Mouse (Mus musculus) forebrain, embryonic 11.5 days (tissue): ENCODE data around the gene Hist1h2ah. TPM values are rescaled to one million over a fixed set of nuclear protein-coding genes. Genes with fewer than 3 reads are reported as not detected.

Experiments
- ATAC-seq: fragments of 200-750 bp; cut with Nextera tagmentation; replicated peaks from 2 replicates; pipeline ENCODE4 v1.8.0; 2017; ENCODE audit warnings: moderate TSS enrichment; ENCODE audit not compliant: low FRiP score
- DNase-seq: peaks from one replicate; pipeline ENCODE4 v3.0.0-alpha.2; 2017; ENCODE audit warnings: low spot score
- H3K27ac ChIP-seq: fragments of 300-500 bp; sonication (generic); 2 replicates; pipeline ENCODE4 v1.5.1; 2014; ENCODE audit warnings: low read depth, low read length
- H3K27me3 ChIP-seq: fragments of 300-500 bp; sonication (generic); 2 replicates; pipeline ENCODE4 v1.6.1; 2014; ENCODE audit warnings: mild to moderate bottlenecking, low read length, mixed read lengths; ENCODE audit not compliant: control insufficient read depth, insufficient read depth
- H3K36me3 ChIP-seq: fragments of 300-500 bp; sonication (generic); 2 replicates; pipeline ENCODE4 v1.6.1; 2014; ENCODE audit warnings: mild to moderate bottlenecking, low read length, moderate library complexity, mixed read lengths; ENCODE audit not compliant: control insufficient read depth, insufficient read depth
- H3K4me1 ChIP-seq: fragments of 300-500 bp; sonication (generic); replicated peaks from 2 replicates; pipeline ENCODE4 v1.6.1; 2014; ENCODE audit warnings: low read length, mixed read lengths; ENCODE audit not compliant: control insufficient read depth, insufficient read depth
- H3K4me2 ChIP-seq: fragments of 300-500 bp; sonication (generic); 2 replicates; pipeline ENCODE4 v1.6.1; 2014; ENCODE audit warnings: low read depth, mild to moderate bottlenecking, low read length, moderate library complexity, mixed read lengths; ENCODE audit not compliant: severe bottlenecking
- H3K4me3 ChIP-seq: fragments of 300-500 bp; sonication (generic); 2 replicates; pipeline ENCODE4 v1.5.1; 2014; ENCODE audit warnings: low read depth, low read length
- H3K9ac ChIP-seq: fragments of 300-500 bp; sonication (generic); 2 replicates; pipeline ENCODE4 v1.6.1; 2014; ENCODE audit warnings: low read length
- H3K9me3 ChIP-seq: fragments of 300-500 bp; sonication (generic); 2 replicates; pipeline ENCODE4 v1.6.1; 2016; ENCODE audit warnings: low read length, mixed read lengths; ENCODE audit not compliant: control insufficient read depth
- WGBS: fragments of 180-500 bp; shearing (Covaris S2); extraction: QIAGEN DNeasy Blood & Tissue Kit; methylation state at CpG from one replicate; pipeline ENCODE4 v1.1.7; 2014; 5-methylcytosine and 5-hydroxymethylcytosine counted together
- polyA plus RNA-seq: library from polyadenylated mRNA; unstranded; fragments of >200 nt; fragmentation: Nextera tagmentation; extraction: Ambion mirVana; gene quantifications from 2 replicates; pipeline ENCODE4 v1.2.1, GENCODE M21; 2014

Gene Hist1h2ah
- polyA plus RNA-seq, 1 experiment from 2014 or later = 5.6 TPM

GRCm38 (mm10) chr13:22040464-22041141, 5.2 kb upstream of the Hist1h2ah start:
- Histone ChIP-seq H3K36me3 (no peaks in the 10 kb centered on the region), H3K27me3 (no peaks in the 10 kb centered on the region), H3K4me3 (peak overlapping the region; percentile 42), H3K4me1 (no peaks in the 10 kb centered on the region; the same call in 1 of the 2 replicates), H3K4me2 (peak overlapping the region; percentile 74), H3K9ac (peak overlapping the region; percentile 76), H3K27ac (peak overlapping the region; percentile 99), H3K9me3 (no peaks in the 10 kb centered on the region)
- peak; percentile 25 for ATAC-seq
- peak; percentile 74 for DNase-seq
- under 1% methylated on average over 20 of the region's 24 CpGs for WGBS

GRCm38 (mm10) chr13:22039951-22040463, 4.6 kb upstream of the Hist1h2ah start:
- WGBS = 4% methylated on average over 2 of the region's 2 CpGs
- Histone ChIP-seq H3K4me3 (peak overlapping the region; percentile 42), H3K9me3 (no peaks in the 10 kb centered on the region), H3K4me1 (no peaks in the 10 kb centered on the region; the same call in 1 of the 2 replicates), H3K4me2 (peak overlapping the region; percentile 74), H3K36me3 (no peaks in the 10 kb centered on the region), H3K27ac (peak overlapping the region; percentile 99), H3K27me3 (no peaks in the 10 kb centered on the region), H3K9ac (peak overlapping the region; percentile 76)
- DNase-seq = no peak
- no peak for ATAC-seq

GRCm38 (mm10) chr13:22039364-22039763, 4.0 kb upstream of the Hist1h2ah start:
- H3K4me1 ChIP-seq = no peaks in the 10 kb centered on the region; the same call in 1 of the 2 replicates
- H3K36me3 ChIP-seq = no peaks in the 10 kb centered on the region
- no peak for DNase-seq
- no peaks in the 10 kb centered on the region for H3K9me3 ChIP-seq
- H3K4me3 ChIP-seq = no peak overlapping the region
- no peak for ATAC-seq
- H3K9ac ChIP-seq = no peak overlapping the region; the same call in 1 of the 2 replicates
- H3K4me2 ChIP-seq = peak overlapping the region; percentile 74; the same call in 1 of the 2 replicates
- no peaks in the 10 kb centered on the region for H3K27me3 ChIP-seq
- H3K27ac ChIP-seq = peak overlapping the region; percentile 99
- WGBS = 62% methylated on average over 5 of the region's 5 CpGs

GRCm38 (mm10) chr13:22037415-22037814, 2.0 kb upstream of the Hist1h2ah start:
- DNase-seq (no peak), ATAC-seq (no peak)
- H3K4me3 ChIP-seq = no peak overlapping the region
- no peaks in the 10 kb centered on the region for H3K9me3 ChIP-seq
- 74% methylated on average over 2 of the region's 2 CpGs for WGBS
- no peaks in the 10 kb centered on the region for H3K36me3 ChIP-seq
- H3K27me3 ChIP-seq = no peaks in the 10 kb centered on the region
- H3K27ac ChIP-seq = peak overlapping the region; percentile 43; the same call in 1 of the 2 replicates
- H3K9ac ChIP-seq = no peak overlapping the region
- H3K4me2 ChIP-seq = no peak overlapping the region
- peaks cover 2% of the 10 kb centered on the region; the same call in 1 of the 2 replicates for H3K4me1 ChIP-seq

GRCm38 (mm10) chr13:22036986-22037385, 1.6 kb upstream of the Hist1h2ah start:
- Histone ChIP-seq H3K4me2 (peak overlapping the region; percentile 83), H3K36me3 (no peaks in the 10 kb centered on the region), H3K27ac (peak overlapping the region; percentile 96), H3K9me3 (no peaks in the 10 kb centered on the region), H3K4me1 (peaks cover 2% of the 10 kb centered on the region; the same call in 1 of the 2 replicates), H3K9ac (peak overlapping the region; percentile 74), H3K4me3 (peak overlapping the region; percentile 37), H3K27me3 (no peaks in the 10 kb centered on the region)
- DNase-seq = no peak
- ATAC-seq = no peak
- 56% methylated on average over 3 of the region's 3 CpGs for WGBS

GRCm38 (mm10) chr13:22036149-22036956, 985 bp upstream of the Hist1h2ah start:
- Histone ChIP-seq H3K36me3 (no peaks in the 10 kb centered on the region), H3K4me3 (peak overlapping the region; percentile 37), H3K9me3 (no peaks in the 10 kb centered on the region), H3K27me3 (no peaks in the 10 kb centered on the region), H3K9ac (peak overlapping the region; percentile 74), H3K4me1 (peaks cover 2% of the 10 kb centered on the region; the same call in 1 of the 2 replicates), H3K27ac (peak overlapping the region; percentile 96), H3K4me2 (peak overlapping the region; percentile 83)
- DNase-seq (peak; percentile 72), ATAC-seq (peak; percentile 4; the same call in 1 of the 2 replicates)
- WGBS = 2% methylated on average over 17 of the region's 23 CpGs

GRCm38 (mm10) chr13:22034443-22035266, 713 bp downstream of the Hist1h2ah start:
- H3K4me3 ChIP-seq = peak overlapping the region; percentile 37
- no peaks in the 10 kb centered on the region for H3K9me3 ChIP-seq
- WGBS = under 1% methylated on average over 12 of the region's 14 CpGs
- ATAC-seq = peak; percentile 3; the same call in 1 of the 2 replicates
- H3K27me3 ChIP-seq = no peaks in the 10 kb centered on the region
- peak overlapping the region; percentile 78 for H3K4me2 ChIP-seq
- DNase-seq = no peak
- H3K27ac ChIP-seq = peak overlapping the region; percentile 90
- no peaks in the 10 kb centered on the region for H3K36me3 ChIP-seq
- 0 out of 2 replicates have a peak, but pooled peaks cover 2% of the 10 kb centered on the region for H3K4me1 ChIP-seq
- H3K9ac ChIP-seq = peak overlapping the region; percentile 86
